Mouse (Mus musculus): ENCODE data around the gene Gm20388. TPM values are rescaled to one million over a fixed set of nuclear protein-coding genes. Genes with fewer than 3 reads are reported as not detected.

Gene Gm20388
- total RNA-seq, 1 experiment = 27.0 TPM

DNA sequence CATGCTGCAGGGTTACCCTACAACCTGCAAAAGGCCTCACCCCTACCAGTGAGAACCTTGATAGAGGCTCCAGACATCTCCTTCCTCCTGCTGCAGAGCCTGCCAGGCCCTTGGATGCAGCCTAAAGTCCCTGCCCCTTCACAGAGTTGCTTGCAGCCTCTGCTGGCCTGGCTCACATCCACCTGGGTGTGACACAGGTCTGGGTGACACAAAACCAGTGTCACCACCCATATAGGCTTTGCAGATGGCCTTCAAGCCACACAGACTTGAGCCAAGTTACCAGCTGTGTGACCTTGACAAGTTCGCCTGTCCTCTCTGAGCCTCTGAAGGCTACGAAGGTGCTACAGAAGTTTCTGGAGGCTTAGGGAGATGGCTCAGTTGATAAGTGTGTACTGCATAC lies 1508.9 kb downstream of the Gm20388 start:
- no peak for DNase-seq (ENCODE audit: low read depth, low spot score)
- no peak overlapping the region for H3K9ac ChIP-seq (ENCODE audit: insufficient read depth, low read depth, low read length, poor library complexity, severe bottlenecking)
- TF ChIP-seq ZNF384 (IDR thresholded peaks at IDR 0.05; ENCODE audit: low read depth, low read length) = no peak
- no peak for TF ChIP-seq ZC3H11A (IDR thresholded peaks at IDR 0.05; ENCODE audit: borderline replicate concordance, low read depth, low read length)
- TF ChIP-seq HCFC1 (IDR thresholded peaks at IDR 0.05; ENCODE audit: borderline replicate concordance, insufficient read depth, low read length) = no peak
- TF ChIP-seq CHD2 (IDR thresholded peaks at IDR 0.05; ENCODE audit: low read depth, low read length) = no peak
- TF ChIP-seq MAFK (IDR thresholded peaks at IDR 0.05; ENCODE audit: insufficient read depth, low read depth, low read length) = no peak
- H3K4me3 ChIP-seq (ENCODE audit: insufficient read depth in 1 of 2, low read depth in 1 of 2, low read length in 2 of 2, poor library complexity in 1 of 2, severe bottlenecking in 1 of 2) = no peak overlapping the region
- H3K27ac ChIP-seq (ENCODE audit: insufficient read depth, low read depth, low read length, poor library complexity, severe bottlenecking) = no peak overlapping the region
- no peaks in the 10 kb centered on the region for H3K36me3 ChIP-seq (ENCODE audit: control insufficient read depth, insufficient read depth, low read length, poor library complexity, severe bottlenecking)
- in situ Hi-C loops (cut with MboI; ENCODE audit: low sequenced_read_pairs in 2 of 2, unreplicated experiment in 2 of 2) = no loop called here
- no peaks in the 10 kb centered on the region for H3K9me3 ChIP-seq (ENCODE audit: control insufficient read depth, insufficient read depth, low read depth, low read length)
- no peaks in the 10 kb centered on the region for H3K4me1 ChIP-seq (ENCODE audit: control insufficient read depth in 2 of 2, insufficient read depth in 2 of 2, low read length in 2 of 2, poor library complexity in 1 of 2)

DNA sequence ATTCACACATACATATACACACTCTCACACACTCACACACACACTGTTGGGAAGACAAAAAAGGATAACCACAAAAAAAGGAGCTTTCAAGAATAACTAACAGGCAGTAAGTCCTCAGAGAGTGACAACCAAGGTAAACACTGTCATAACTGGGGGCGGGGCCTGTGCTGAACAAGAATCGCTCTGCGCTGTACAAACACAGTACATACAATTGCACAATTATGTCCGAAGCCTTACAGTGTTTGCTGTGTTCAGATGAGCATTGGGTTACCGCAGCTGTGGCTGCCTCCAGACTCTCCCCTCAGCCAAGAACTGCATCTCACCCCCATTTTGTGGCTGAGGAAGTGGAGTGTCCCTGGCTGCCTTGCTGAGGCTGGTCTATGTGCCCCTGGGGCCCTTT lies 1510.4 kb downstream of the Gm20388 start:
- Histone ChIP-seq H3K9ac (ENCODE audit: insufficient read depth, low read depth, low read length, poor library complexity, severe bottlenecking) (no peak overlapping the region), H3K9me3 (ENCODE audit: control insufficient read depth, insufficient read depth, low read depth, low read length) (no peaks in the 10 kb centered on the region), H3K27ac (ENCODE audit: insufficient read depth, low read depth, low read length, poor library complexity, severe bottlenecking) (no peak overlapping the region), H3K4me1 (ENCODE audit: control insufficient read depth in 2 of 2, insufficient read depth in 2 of 2, low read length in 2 of 2, poor library complexity in 1 of 2) (no peaks in the 10 kb centered on the region), H3K36me3 (ENCODE audit: control insufficient read depth, insufficient read depth, low read length, poor library complexity, severe bottlenecking) (no peaks in the 10 kb centered on the region), H3K4me3 (ENCODE audit: insufficient read depth in 1 of 2, low read depth in 1 of 2, low read length in 2 of 2, poor library complexity in 1 of 2, severe bottlenecking in 1 of 2) (no peak overlapping the region)
- TF ChIP-seq ZNF384 (IDR thresholded peaks at IDR 0.05; ENCODE audit: low read depth, low read length) (no peak), CHD2 (IDR thresholded peaks at IDR 0.05; ENCODE audit: low read depth, low read length) (no peak), MAFK (IDR thresholded peaks at IDR 0.05; ENCODE audit: insufficient read depth, low read depth, low read length) (no peak), HCFC1 (IDR thresholded peaks at IDR 0.05; ENCODE audit: borderline replicate concordance, insufficient read depth, low read length) (no peak), ZC3H11A (IDR thresholded peaks at IDR 0.05; ENCODE audit: borderline replicate concordance, low read depth, low read length) (no peak)
- DNase-seq (ENCODE audit: low read depth, low spot score) = no peak
- in situ Hi-C loops (cut with MboI; ENCODE audit: low sequenced_read_pairs in 2 of 2, unreplicated experiment in 2 of 2) = no loop called here

GRCm38 (mm10) chr8:121424080-121424479 lies 1513.4 kb downstream of the Gm20388 start:
- in situ Hi-C loops (cut with MboI; ENCODE audit: low sequenced_read_pairs in 2 of 2, unreplicated experiment in 2 of 2) = no loop called here
- Histone ChIP-seq H3K27ac (ENCODE audit: insufficient read depth, low read depth, low read length, poor library complexity, severe bottlenecking) (no peak overlapping the region), H3K9me3 (ENCODE audit: control insufficient read depth, insufficient read depth, low read depth, low read length) (no peaks in the 10 kb centered on the region), H3K4me1 (ENCODE audit: control insufficient read depth in 2 of 2, insufficient read depth in 2 of 2, low read length in 2 of 2, poor library complexity in 1 of 2) (no peaks in the 10 kb centered on the region), H3K36me3 (ENCODE audit: control insufficient read depth, insufficient read depth, low read length, poor library complexity, severe bottlenecking) (no peaks in the 10 kb centered on the region), H3K4me3 (ENCODE audit: insufficient read depth in 1 of 2, low read depth in 1 of 2, low read length in 2 of 2, poor library complexity in 1 of 2, severe bottlenecking in 1 of 2) (no peak overlapping the region), H3K9ac (ENCODE audit: insufficient read depth, low read depth, low read length, poor library complexity, severe bottlenecking) (no peak overlapping the region)
- no peak for TF ChIP-seq ZNF384 (IDR thresholded peaks at IDR 0.05; ENCODE audit: low read depth, low read length)
- TF ChIP-seq HCFC1 (IDR thresholded peaks at IDR 0.05; ENCODE audit: borderline replicate concordance, insufficient read depth, low read length) = no peak
- no peak for DNase-seq (ENCODE audit: low read depth, low spot score)

- DNase-seq (ENCODE audit: low read depth, low spot score) = no peak
These were observed 1514.0 kb downstream of the Gm20388 start for GRCm38 (mm10) chr8:121424600-121424999.

DNA sequence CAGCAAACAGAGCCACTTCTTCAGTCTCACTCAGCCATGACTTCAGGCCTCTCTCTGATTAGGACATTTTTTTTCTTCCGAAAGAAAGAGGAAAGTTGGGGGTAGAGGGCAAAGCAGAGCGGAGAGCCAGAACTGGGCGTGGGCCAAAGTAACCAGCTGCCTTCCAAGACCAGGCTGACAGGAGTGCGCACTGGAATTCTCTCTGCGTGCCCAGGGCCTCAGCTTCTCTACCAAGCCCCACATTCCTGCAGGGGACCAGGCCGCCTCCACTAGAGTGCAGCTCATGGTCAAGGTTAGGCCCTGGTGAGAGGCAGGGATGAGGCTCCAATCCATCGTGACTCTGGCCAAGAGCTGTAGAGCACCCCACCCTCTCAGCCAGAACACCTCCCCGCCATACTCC lies 1520.9 kb downstream of the Gm20388 start:
- in situ Hi-C loops (cut with MboI; ENCODE audit: low sequenced_read_pairs in 2 of 2, unreplicated experiment in 2 of 2) = no loop called here
- H3K27ac ChIP-seq (ENCODE audit: insufficient read depth, low read depth, low read length, poor library complexity, severe bottlenecking) = no peak overlapping the region
- no peak overlapping the region for H3K9ac ChIP-seq (ENCODE audit: insufficient read depth, low read depth, low read length, poor library complexity, severe bottlenecking)
- no peak for DNase-seq (ENCODE audit: low read depth, low spot score)
- no peaks in the 10 kb centered on the region for H3K9me3 ChIP-seq (ENCODE audit: control insufficient read depth, insufficient read depth, low read depth, low read length)
- no peak overlapping the region for H3K4me3 ChIP-seq (ENCODE audit: insufficient read depth in 1 of 2, low read depth in 1 of 2, low read length in 2 of 2, poor library complexity in 1 of 2, severe bottlenecking in 1 of 2)
- TF ChIP-seq HCFC1 (IDR thresholded peaks at IDR 0.05; ENCODE audit: borderline replicate concordance, insufficient read depth, low read length) = no peak
- no peaks in the 10 kb centered on the region for H3K36me3 ChIP-seq (ENCODE audit: control insufficient read depth, insufficient read depth, low read length, poor library complexity, severe bottlenecking)
- peaks cover 0 to 1% of the 10 kb centered on the region in 2 experiments; a peak in 2 of 4 replicates for H3K4me1 ChIP-seq (ENCODE audit: control insufficient read depth in 2 of 2, insufficient read depth in 2 of 2, low read length in 2 of 2, poor library complexity in 1 of 2)

More at GRCm38 (mm10) chr8:121424600-121424999, 1514.0 kb downstream of the Gm20388 start:
- no peaks in the 10 kb centered on the region for H3K9me3 ChIP-seq (ENCODE audit: control insufficient read depth, insufficient read depth, low read depth, low read length)
- H3K9ac ChIP-seq (ENCODE audit: insufficient read depth, low read depth, low read length, poor library complexity, severe bottlenecking) = no peak overlapping the region
- H3K4me3 ChIP-seq (ENCODE audit: insufficient read depth in 1 of 2, low read depth in 1 of 2, low read length in 2 of 2, poor library complexity in 1 of 2, severe bottlenecking in 1 of 2) = no peak overlapping the region
- H3K27ac ChIP-seq (ENCODE audit: insufficient read depth, low read depth, low read length, poor library complexity, severe bottlenecking) = no peak overlapping the region
- H3K36me3 ChIP-seq (ENCODE audit: control insufficient read depth, insufficient read depth, low read length, poor library complexity, severe bottlenecking) = no peaks in the 10 kb centered on the region
- H3K4me1 ChIP-seq (ENCODE audit: control insufficient read depth in 2 of 2, insufficient read depth in 2 of 2, low read length in 2 of 2, poor library complexity in 1 of 2) = no peaks in the 10 kb centered on the region
- in situ Hi-C loops (cut with MboI; ENCODE audit: low sequenced_read_pairs in 2 of 2, unreplicated experiment in 2 of 2) = no loop called here
- TF ChIP-seq ZC3H11A (IDR thresholded peaks at IDR 0.05; ENCODE audit: borderline replicate concordance, low read depth, low read length) (0 out of 2 replicates have a peak, but pooled peaks have one; percentile 20), HCFC1 (IDR thresholded peaks at IDR 0.05; ENCODE audit: borderline replicate concordance, insufficient read depth, low read length) (no peak), ZNF384 (IDR thresholded peaks at IDR 0.05; ENCODE audit: low read depth, low read length) (no peak), CHD2 (IDR thresholded peaks at IDR 0.05; ENCODE audit: low read depth, low read length) (no peak), MAFK (IDR thresholded peaks at IDR 0.05; ENCODE audit: insufficient read depth, low read depth, low read length) (no peak)
